Mouse (Mus musculus) forebrain, embryonic 14.5 days (tissue): ENCODE results near the gene Gm5416. TPM values are rescaled to one million over a fixed set of nuclear protein-coding genes. Genes with fewer than 3 reads are reported as not detected.
"Not testable (repeated sequence)": the region's sequence is repeated elsewhere in the genome, so short reads cannot be mapped to it uniquely, and the experiment has no call there.

ENCODE experiments used
- ATAC-seq: fragments of 200-750 bp; cut with Nextera tagmentation; 2 replicates; pipeline ENCODE4 v1.8.0; 2017; ENCODE audit warnings: mild to moderate bottlenecking, moderate library complexity
- DNase-seq: peaks from one replicate; pipeline ENCODE4 v3.0.0-alpha.2; 2015; ENCODE audit warnings: low spot score
- H3K27ac ChIP-seq: fragments of 300-500 bp; sonication (generic); 2 replicates; pipeline ENCODE4 v1.5.1; 2014; ENCODE audit warnings: low read depth, mild to moderate bottlenecking, control low read depth, low read length, moderate library complexity
- H3K27me3 ChIP-seq: fragments of 300-500 bp; sonication (generic); replicated peaks from 2 replicates; pipeline ENCODE4 v1.6.1; 2014; ENCODE audit warnings: low read length, control low read depth, mixed read lengths; ENCODE audit not compliant: control insufficient read depth, insufficient read depth
- H3K36me3 ChIP-seq: fragments of 300-500 bp; sonication (generic); 2 replicates; pipeline ENCODE4 v1.6.1; 2014; ENCODE audit warnings: low read length, control low read depth; ENCODE audit not compliant: control insufficient read depth, insufficient read depth
- H3K4me1 ChIP-seq: fragments of 300-500 bp; sonication (generic); 2 replicates; pipeline ENCODE4 v1.6.1; 2014; ENCODE audit warnings: antibody characterized with exemption, low read length, control low read depth; ENCODE audit not compliant: control insufficient read depth, insufficient read depth
- H3K4me2 ChIP-seq: fragments of 300-500 bp; sonication (generic); 2 replicates; pipeline ENCODE4 v1.6.1; 2014; ENCODE audit warnings: mild to moderate bottlenecking, control low read depth, low read length
- H3K4me3 ChIP-seq: fragments of 300-500 bp; sonication (generic); 2 replicates; pipeline ENCODE4 v1.5.1; 2014; ENCODE audit warnings: low read depth, low read length, control low read depth
- H3K9ac ChIP-seq: fragments of 300-500 bp; sonication (generic); 2 replicates; pipeline ENCODE4 v1.6.1; 2014; ENCODE audit warnings: mild to moderate bottlenecking, low read length, control low read depth, moderate library complexity
- H3K9me3 ChIP-seq: fragments of 300-500 bp; sonication (generic); replicated peaks from 2 replicates; pipeline ENCODE4 v1.6.1; 2016; ENCODE audit warnings: low read length, control low read depth, mixed read lengths; ENCODE audit not compliant: control insufficient read depth
- polyA plus RNA-seq: library from polyadenylated mRNA; unstranded; fragments of >200 nt; fragmentation: Nextera tagmentation; extraction: Ambion mirVana; gene quantifications from 2 replicates; pipeline ENCODE4 v1.2.1, GENCODE M21; 2014

The Gm5416 gene
- polyA plus RNA-seq, 1 experiment from 2014 or later, result not detected

- not testable (repeated sequence) for H3K27ac ChIP-seq, H3K4me3 ChIP-seq, H3K4me2 ChIP-seq, H3K9ac ChIP-seq, H3K36me3 ChIP-seq, H3K4me1 ChIP-seq, DNase-seq, H3K27me3 ChIP-seq, H3K9me3 ChIP-seq, ATAC-seq
These were observed 50.4 kb downstream of the Gm5416 start for GRCm38 (mm10) chr16:36260585-36260984.

Other genes starting within 250 kb of the Gm5416 start
- 85.2 and 90.2 TPM in 2 replicates for gene Kpna1, start 231.7 kb upstream of the Gm5416 start, polyA plus RNA-seq
- gene Wdr5b, start 169.2 kb upstream of the Gm5416 start, polyA plus RNA-seq, result 17.6 and 17.7 TPM in 2 replicates
- gene Fam162a, start 138.8 kb upstream of the Gm5416 start, polyA plus RNA-seq, result 186 and 211 TPM in 2 replicates
- gene Ccdc58, start 138.7 kb upstream of the Gm5416 start, polyA plus RNA-seq, result 39.0 and 39.2 TPM in 2 replicates
- gene Csta1, start 79.2 kb upstream of the Gm5416 start, polyA plus RNA-seq, result not detected in 2 replicates
- not detected in 2 replicates for gene Stfa2l1, start 53.6 kb upstream of the Gm5416 start, polyA plus RNA-seq
- gene Gm5483, start 26.2 kb upstream of the Gm5416 start, polyA plus RNA-seq, result not detected in 2 replicates
- not detected in 2 replicates for gene 2010005H15Rik, start 11.1 kb downstream of the Gm5416 start, polyA plus RNA-seq
- 0.61 and 1.0 TPM in 2 replicates for gene Stfa1, start 66.5 kb downstream of the Gm5416 start, polyA plus RNA-seq
- not detected in 2 replicates for gene BC117090, start 123.9 kb downstream of the Gm5416 start, polyA plus RNA-seq
- 0.51 and 0.71 TPM in 2 replicates for gene BC100530, start 157.3 kb downstream of the Gm5416 start, polyA plus RNA-seq
- not detected in 2 replicates for gene Stfa2, start 198.1 kb downstream of the Gm5416 start, polyA plus RNA-seq
- not detected in 2 replicates for gene Stfa3, start 245.0 kb downstream of the Gm5416 start, polyA plus RNA-seq